Mouse (Mus musculus): Measurements from ENCODE around the gene Anxa3. TPM values are rescaled to one million over a fixed set of nuclear protein-coding genes. Genes with fewer than 3 reads are reported as not detected.

The Anxa3 gene
- polyA plus RNA-seq, 1 experiment from 2014 or later, result 37.3 TPM

DNA sequence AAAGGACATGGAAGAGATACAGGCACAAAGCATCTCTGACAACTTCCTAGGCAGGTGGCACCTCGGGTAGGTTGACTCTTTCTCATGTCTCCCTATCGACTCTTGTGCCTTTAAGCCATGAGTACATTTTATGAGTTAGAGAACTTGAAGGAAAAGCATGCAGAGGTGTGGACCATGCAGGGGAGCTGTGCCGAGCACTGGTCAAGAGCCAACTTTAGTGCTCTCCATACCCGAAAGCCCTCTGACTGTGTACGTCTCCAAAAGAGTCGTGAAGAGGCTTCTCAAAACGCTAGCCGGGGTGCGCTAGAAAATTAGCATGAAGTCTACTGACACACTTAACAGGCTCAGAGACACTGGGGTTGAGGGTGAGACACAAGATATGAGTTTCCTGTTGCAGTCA, 6.0 kb downstream of the Anxa3 start:
- Histone ChIP-seq H3K9ac (no peak overlapping the region), H3K27me3 (no peaks in the 10 kb centered on the region), H3K9me3 (replicated peaks) (no peaks in the 10 kb centered on the region), H3K27ac (no peak overlapping the region), H3K4me3 (no peak overlapping the region), H3K4me2 (replicated peaks) (no peak overlapping the region), H3K36me3 (no peaks in the 10 kb centered on the region), H3K4me1 (no peaks in the 10 kb centered on the region)
- no peak for ATAC-seq (ENCODE audit: low FRiP score)
- WGBS, result 88% methylated on average over 9 of the region's 9 CpGs

DNA sequence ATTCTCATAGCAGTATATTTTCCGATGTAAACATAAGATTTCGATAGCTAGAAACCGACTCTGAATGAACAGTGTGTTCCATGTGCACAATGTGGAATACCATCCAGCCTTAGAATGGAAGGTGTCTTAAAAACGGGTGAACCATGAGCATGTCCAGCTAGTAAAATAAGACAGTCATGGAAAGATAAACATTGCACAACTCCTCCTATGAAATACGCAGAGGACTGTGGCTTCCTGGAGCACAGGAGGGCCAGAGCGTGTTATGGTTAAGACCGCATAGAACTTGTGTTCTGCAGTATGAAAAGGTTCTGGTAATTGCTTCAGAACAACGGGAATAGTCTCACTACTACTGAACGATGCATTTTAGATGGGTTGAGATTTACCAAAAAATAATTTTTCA, 6.8 kb downstream of the Anxa3 start:
- Histone ChIP-seq H3K27ac (no peak overlapping the region), H3K4me2 (replicated peaks) (no peak overlapping the region), H3K9ac (no peak overlapping the region), H3K4me1 (no peaks in the 10 kb centered on the region), H3K9me3 (replicated peaks) (no peaks in the 10 kb centered on the region), H3K36me3 (no peaks in the 10 kb centered on the region), H3K27me3 (no peaks in the 10 kb centered on the region), H3K4me3 (no peak overlapping the region)
- WGBS, result 91% methylated on average over 9 of the region's 9 CpGs
- ATAC-seq (ENCODE audit: low FRiP score), result no peak

DNA sequence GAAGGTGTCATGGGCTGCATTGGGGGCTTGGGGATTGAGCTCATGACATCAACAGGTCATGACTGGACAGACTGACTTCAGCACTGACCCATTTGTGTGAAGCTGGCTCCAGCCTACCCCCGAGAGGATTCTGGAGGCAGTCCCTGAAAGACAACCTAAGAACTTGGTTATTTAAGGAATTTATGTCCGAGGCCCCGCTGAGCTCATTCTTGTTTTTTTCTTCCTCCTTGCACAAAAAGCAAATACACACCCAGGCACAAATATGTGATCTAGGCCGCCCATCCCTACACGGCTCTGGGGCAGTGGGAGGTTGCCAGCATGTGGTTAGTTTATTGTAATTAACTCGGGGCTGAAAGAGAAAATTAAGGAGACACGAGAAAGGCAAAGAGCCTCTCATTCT, 9.0 kb downstream of the Anxa3 start:
- H3K9ac ChIP-seq, result no peak overlapping the region
- WGBS, result 39% methylated on average over 7 of the region's 7 CpGs
- H3K4me1 ChIP-seq, result no peaks in the 10 kb centered on the region

GRCm38 (mm10) chr5:96803091-96803490, 10.0 kb downstream of the Anxa3 start:
- H3K9me3 ChIP-seq (replicated peaks), result no peaks in the 10 kb centered on the region
- no peak overlapping the region for H3K4me2 ChIP-seq (replicated peaks)
- H3K27ac ChIP-seq, result no peak overlapping the region
- H3K27me3 ChIP-seq, result no peaks in the 10 kb centered on the region
- no peaks in the 10 kb centered on the region for H3K36me3 ChIP-seq
- H3K4me1 ChIP-seq, result no peaks in the 10 kb centered on the region
- ATAC-seq (ENCODE audit: low FRiP score), result no peak
- 51% methylated on average over 3 of the region's 3 CpGs for WGBS
- H3K9ac ChIP-seq, result no peak overlapping the region
- H3K4me3 ChIP-seq, result no peak overlapping the region

More for the DNA sequence above, 9.0 kb downstream of the Anxa3 start:
- ATAC-seq (ENCODE audit: low FRiP score), result no peak
- Histone ChIP-seq H3K9me3 (replicated peaks) (no peaks in the 10 kb centered on the region), H3K4me3 (no peak overlapping the region), H3K36me3 (no peaks in the 10 kb centered on the region), H3K27me3 (no peaks in the 10 kb centered on the region), H3K27ac (no peak overlapping the region), H3K4me2 (replicated peaks) (no peak overlapping the region)

DNA sequence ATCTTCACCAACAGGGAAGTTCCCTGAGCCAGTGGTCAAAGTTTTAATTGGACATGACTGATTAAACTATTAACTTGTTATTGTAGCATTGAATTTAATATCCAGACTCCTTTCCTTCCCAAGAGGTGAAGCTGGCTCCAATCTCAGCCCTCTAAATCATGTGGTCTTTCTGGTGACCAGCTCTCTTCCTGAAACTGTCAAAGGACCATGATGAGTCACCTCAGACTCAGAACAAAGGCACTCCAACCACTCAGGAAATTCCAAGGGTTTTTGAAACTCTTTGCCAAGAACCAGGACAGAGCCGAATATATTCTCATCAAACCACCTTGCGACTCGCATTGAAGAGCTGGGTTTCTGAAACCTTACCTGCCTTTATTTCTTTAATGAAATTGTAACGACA, 11.2 kb downstream of the Anxa3 start:
- H3K27ac ChIP-seq, result no peak overlapping the region
- no peak overlapping the region for H3K9ac ChIP-seq
- H3K27me3 ChIP-seq, result no peaks in the 10 kb centered on the region
- 85% methylated on average over 4 of the region's 4 CpGs for whole genome bisulfite sequencing
- H3K36me3 ChIP-seq, result no peaks in the 10 kb centered on the region
- H3K9me3 ChIP-seq (replicated peaks), result no peaks in the 10 kb centered on the region
- ATAC-seq (ENCODE audit: low FRiP score), result no peak
- no peak overlapping the region for H3K4me3 ChIP-seq
- H3K4me2 ChIP-seq (replicated peaks), result no peak overlapping the region
- no peaks in the 10 kb centered on the region for H3K4me1 ChIP-seq

- Histone ChIP-seq H3K4me3 (no peak overlapping the region), H3K4me2 (replicated peaks) (no peak overlapping the region), H3K27me3 (no peaks in the 10 kb centered on the region), H3K9ac (no peak overlapping the region), H3K27ac (no peak overlapping the region), H3K9me3 (replicated peaks) (no peaks in the 10 kb centered on the region), H3K4me1 (no peaks in the 10 kb centered on the region), H3K36me3 (no peaks in the 10 kb centered on the region)
- ATAC-seq (ENCODE audit: low FRiP score), result no peak
- 73% methylated on average over 3 of the region's 3 CpGs for WGBS
Observed at GRCm38 (mm10) chr5:96804813-96805212, 11.7 kb downstream of the Anxa3 start.

- no peak for ATAC-seq (ENCODE audit: low FRiP score)
- WGBS, result 77% methylated on average over 4 of the region's 4 CpGs
Observed at GRCm38 (mm10) chr5:96810620-96811019, 17.5 kb downstream of the Anxa3 start.

DNA sequence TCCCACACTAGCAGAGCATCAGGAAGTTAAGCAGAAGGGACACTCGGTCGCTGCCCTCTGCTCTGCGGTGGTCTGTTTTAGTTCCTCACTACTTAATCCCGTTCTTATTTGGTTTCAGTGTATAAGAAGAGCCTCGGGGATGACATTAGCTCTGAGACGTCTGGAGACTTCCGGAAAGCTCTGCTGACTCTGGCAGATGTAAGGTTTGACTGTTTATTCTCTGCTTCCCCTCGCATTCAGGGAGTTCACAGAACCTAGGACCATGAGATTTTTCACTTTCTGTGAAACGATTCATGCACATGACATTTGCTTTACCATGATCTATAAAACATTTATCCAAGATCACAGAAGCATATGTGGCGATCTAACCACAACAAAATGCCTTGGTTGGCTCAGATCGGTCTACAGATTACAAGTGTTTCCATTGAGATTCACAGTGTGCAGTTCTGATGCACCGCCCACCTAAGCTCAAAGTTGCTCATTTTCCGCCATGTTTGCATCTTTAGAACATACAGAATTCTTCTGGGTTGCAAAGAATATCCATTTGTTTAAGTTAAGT, 31.7 kb downstream of the Anxa3 start:
- no peak overlapping the region for H3K4me2 ChIP-seq (replicated peaks)
- H3K9ac ChIP-seq, result no peak overlapping the region
- no peak for ATAC-seq (ENCODE audit: low FRiP score)
- 92% methylated on average over 13 of the region's 13 CpGs for WGBS
- H3K27me3 ChIP-seq, result no peaks in the 10 kb centered on the region
- no peaks in the 10 kb centered on the region for H3K4me1 ChIP-seq
- no peaks in the 10 kb centered on the region for H3K9me3 ChIP-seq (replicated peaks)
- H3K27ac ChIP-seq, result no peak overlapping the region
- H3K36me3 ChIP-seq, result no peaks in the 10 kb centered on the region
- no peak overlapping the region for H3K4me3 ChIP-seq

More at GRCm38 (mm10) chr5:96810620-96811019, 17.5 kb downstream of the Anxa3 start:
- no peak overlapping the region for H3K9ac ChIP-seq
- no peak overlapping the region for H3K4me2 ChIP-seq (replicated peaks)
- H3K4me1 ChIP-seq, result no peaks in the 10 kb centered on the region
- H3K36me3 ChIP-seq, result no peaks in the 10 kb centered on the region
- H3K9me3 ChIP-seq (replicated peaks), result no peaks in the 10 kb centered on the region
- H3K4me3 ChIP-seq, result no peak overlapping the region
- no peaks in the 10 kb centered on the region for H3K27me3 ChIP-seq
- H3K27ac ChIP-seq, result no peak overlapping the region

DNA sequence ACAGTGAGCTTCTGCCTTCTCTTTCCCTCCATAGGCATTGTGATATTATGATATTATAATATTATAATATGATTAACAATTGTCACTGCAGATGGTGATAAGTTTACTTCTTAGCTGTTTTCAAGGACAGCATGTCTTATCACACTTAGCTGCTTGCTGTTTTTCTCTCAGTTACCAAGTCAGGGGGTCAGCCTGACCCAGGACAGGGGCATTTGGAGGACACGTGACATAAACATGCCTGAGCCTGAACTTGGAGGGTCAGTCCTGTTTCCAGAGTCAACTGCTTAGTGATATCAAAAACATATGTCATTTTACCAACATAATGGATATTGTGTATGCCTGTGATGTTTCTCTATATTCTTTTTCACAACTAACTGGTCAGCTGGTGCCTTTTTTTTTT, 34.0 kb downstream of the Anxa3 start:
- Histone ChIP-seq H3K27me3 (no peaks in the 10 kb centered on the region), H3K4me1 (no peaks in the 10 kb centered on the region)

GRCm38 (mm10) chr5:96834338-96834737, 41.2 kb downstream of the Anxa3 start:
- ATAC-seq (ENCODE audit: low FRiP score), result no peak
- H3K4me3 ChIP-seq, result no peak overlapping the region
- H3K36me3 ChIP-seq, result no peaks in the 10 kb centered on the region
- H3K4me2 ChIP-seq (replicated peaks), result no peak overlapping the region
- 87% methylated on average over 5 of the region's 5 CpGs for WGBS
- H3K4me1 ChIP-seq, result no peaks in the 10 kb centered on the region
- H3K9me3 ChIP-seq (replicated peaks), result no peaks in the 10 kb centered on the region; the same call in 1 of the 2 replicates
- H3K27me3 ChIP-seq, result no peaks in the 10 kb centered on the region
- no peak overlapping the region for H3K27ac ChIP-seq
- no peak overlapping the region for H3K9ac ChIP-seq

More for the DNA sequence above, 34.0 kb downstream of the Anxa3 start:
- Histone ChIP-seq H3K36me3 (no peaks in the 10 kb centered on the region), H3K4me2 (replicated peaks) (no peak overlapping the region), H3K27ac (no peak overlapping the region), H3K9ac (no peak overlapping the region), H3K4me3 (no peak overlapping the region), H3K9me3 (replicated peaks) (no peaks in the 10 kb centered on the region)
- WGBS, result 84% methylated on average over 1 of the region's 1 CpGs
- ATAC-seq (ENCODE audit: low FRiP score), result no peak

- Histone ChIP-seq H3K9me3 (replicated peaks) (no peaks in the 10 kb centered on the region), H3K9ac (no peak overlapping the region), H3K27ac (no peak overlapping the region), H3K4me2 (replicated peaks) (no peak overlapping the region), H3K4me1 (no peaks in the 10 kb centered on the region), H3K27me3 (no peaks in the 10 kb centered on the region), H3K36me3 (no peaks in the 10 kb centered on the region), H3K4me3 (no peak overlapping the region)
- no peak for ATAC-seq (ENCODE audit: low FRiP score)
Observed at GRCm38 (mm10) chr5:96847986-96848385, 54.8 kb downstream of the Anxa3 start.

- ATAC-seq (ENCODE audit: low FRiP score), result no peak
- no peak overlapping the region for H3K27ac ChIP-seq
- H3K4me3 ChIP-seq, result no peak overlapping the region
- H3K9me3 ChIP-seq (replicated peaks), result no peaks in the 10 kb centered on the region
- H3K36me3 ChIP-seq, result no peaks in the 10 kb centered on the region
- no peaks in the 10 kb centered on the region for H3K4me1 ChIP-seq
- no peak overlapping the region for H3K4me2 ChIP-seq (replicated peaks)
- H3K27me3 ChIP-seq, result no peaks in the 10 kb centered on the region
- 62% methylated on average over 3 of the region's 3 CpGs for WGBS
- no peak overlapping the region for H3K9ac ChIP-seq
Observed at GRCm38 (mm10) chr5:96848386-96848785, 55.2 kb downstream of the Anxa3 start.

DNA sequence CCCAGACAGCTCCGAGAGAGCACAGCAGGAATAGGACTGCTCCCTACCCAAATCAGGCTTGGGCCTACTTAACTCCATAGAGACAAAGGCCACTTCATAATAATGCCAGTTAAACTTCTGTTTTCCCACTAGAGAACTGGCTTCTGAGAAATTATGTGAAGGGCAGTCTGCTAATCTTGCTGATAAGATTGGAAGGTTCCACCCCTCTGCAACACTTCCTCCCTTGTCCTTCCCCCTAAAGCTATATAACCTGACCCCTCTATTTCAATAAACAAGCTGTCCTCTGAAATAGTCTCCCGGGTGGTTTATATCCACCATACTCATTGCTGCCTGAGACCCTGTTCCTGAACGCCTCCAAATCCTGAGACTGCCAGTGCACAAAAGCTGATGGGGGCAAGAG, 56.1 kb downstream of the Anxa3 start:
- Histone ChIP-seq H3K4me1 (no peaks in the 10 kb centered on the region), H3K4me3 (no peak overlapping the region), H3K9me3 (replicated peaks) (no peaks in the 10 kb centered on the region), H3K9ac (no peak overlapping the region), H3K27ac (no peak overlapping the region), H3K36me3 (no peaks in the 10 kb centered on the region), H3K4me2 (replicated peaks) (no peak overlapping the region), H3K27me3 (no peaks in the 10 kb centered on the region)
- WGBS, result 60% methylated on average over 3 of the region's 3 CpGs
- ATAC-seq (ENCODE audit: low FRiP score), result no peak
